Mouse (Mus musculus): ENCODE data around the gene Pard6a. TPM values are rescaled to one million over a fixed set of nuclear protein-coding genes. Genes with fewer than 3 reads are reported as not detected.

Gene Pard6a
- total RNA-seq, 4 experiments from 2014 or later, result 29.4 to 33.7 (median 32.5) TPM

DNA sequence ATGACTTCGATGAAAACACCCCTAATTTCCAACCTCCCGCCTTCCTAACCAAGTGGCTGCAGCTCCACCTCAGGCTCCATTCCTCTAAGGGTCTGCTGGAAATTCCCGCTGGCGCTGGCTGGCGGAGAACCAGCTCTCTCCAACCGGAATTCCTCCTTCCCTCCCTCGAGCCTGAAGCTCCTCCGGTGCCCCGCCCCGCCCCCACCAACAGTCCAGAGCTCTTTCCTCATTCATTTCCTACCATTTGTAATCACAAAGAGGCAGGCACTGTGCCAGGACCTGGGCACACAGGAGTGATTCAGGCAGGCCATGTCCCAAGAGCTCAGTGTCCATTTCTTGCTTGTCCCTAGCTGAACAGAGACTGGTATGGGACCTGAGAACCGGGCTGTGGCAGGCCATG lies 49.7 kb downstream of the Pard6a start:
- DNase-seq (ENCODE audit: low spot score in 2 of 2), result peak; percentile 37 to 47

Other genes starting within 250 kb of the Pard6a start
- 10 to 100 TPM; 42.2 to 55.5 (median 47.9) TPM for gene Tppp3, start 229.6 kb upstream of the Pard6a start, total RNA-seq (2022)
- gene Zdhhc1, start 204.2 kb upstream of the Pard6a start, total RNA-seq (2022), result 10 to 100 TPM; 35.1 to 41.2 (median 40.8) TPM
- not detected for gene Hsd11b2, start 182.4 kb upstream of the Pard6a start, total RNA-seq (2022)
- gene Atp6v0d1, start 135.1 kb upstream of the Pard6a start, total RNA-seq (2022), result 100 to 1,000 TPM; 258 to 301 (median 285) TPM
- gene Ripor1, start 95.9 kb upstream of the Pard6a start, total RNA-seq (2022), result 10 to 100 TPM; 75.4 to 83.7 (median 81.8) TPM
- 10 to 100 TPM; 67.5 to 77.9 (median 71.5) TPM for gene Ctcf, start 64.6 kb upstream of the Pard6a start, total RNA-seq (2022)
- gene Agrp, start 63.8 kb upstream of the Pard6a start, total RNA-seq (2022), result under 1 TPM in 1 of 4 experiments, not detected in 3; 0.79 TPM
- gene Carmil2, start 14.9 kb upstream of the Pard6a start, total RNA-seq (2022), result 10 to 100 TPM; 61.2 to 71.3 (median 68.4) TPM
- 10 to 100 TPM; 42.1 to 47.0 (median 43.1) TPM for gene Acd, start within 50 bp of the Pard6a start, total RNA-seq (2022)
- gene 4933405L10Rik, start 6.5 kb downstream of the Pard6a start, total RNA-seq (2022), result under 1 TPM; 0.41 to 0.78 (median 0.45) TPM
- gene Enkd1, start 7.1 kb downstream of the Pard6a start, total RNA-seq (2022), result 10 to 100 TPM; 10.7 to 11.7 (median 11.0) TPM
- 10 to 100 TPM; 17.8 to 21.3 (median 19.8) TPM for gene Gfod2, start 57.5 kb downstream of the Pard6a start, total RNA-seq (2022)
- 10 to 100 TPM; 24.0 to 28.4 (median 26.2) TPM for gene Ranbp10, start 126.2 kb downstream of the Pard6a start, total RNA-seq (2022)
- gene Tsnaxip1, start 126.6 kb downstream of the Pard6a start, total RNA-seq (2022), result under 1 TPM in 3 of 4 experiments, not detected in 1; 0.18 to 0.49 (median 0.31) TPM
- gene Cenpt, start 152.1 kb downstream of the Pard6a start, total RNA-seq (2022), result 10 to 100 TPM; 11.6 to 18.5 (median 14.0) TPM
- gene Thap11, start 154.0 kb downstream of the Pard6a start, total RNA-seq (2022), result 10 to 100 TPM; 36.4 to 39.7 (median 38.3) TPM
- 10 to 100 TPM; 12.8 to 36.2 (median 22.6) TPM for gene Nutf2, start 159.4 kb downstream of the Pard6a start, total RNA-seq (2022)
- 10 to 100 TPM; 65.0 to 72.8 (median 69.3) TPM for gene Edc4, start 179.7 kb downstream of the Pard6a start, total RNA-seq (2022)
- gene Nrn1l, start 192.4 kb downstream of the Pard6a start, total RNA-seq (2022), result 1 to 10 TPM in 2 of 4 experiments, under 1 TPM in 1, not detected in 1; 0.92 to 2.9 (median 2.7) TPM
- 1 to 10 TPM; 7.5 to 9.6 (median 9.1) TPM for gene Pskh1, start 199.3 kb downstream of the Pard6a start, total RNA-seq (2022)
- gene Ctrl, start 232.7 kb downstream of the Pard6a start, total RNA-seq (2022), result 1 to 10 TPM in 1 of 4 experiments, under 1 TPM in 3; 0.74 to 2.0 (median 0.82) TPM
- gene Psmb10, start 237.3 kb downstream of the Pard6a start, total RNA-seq (2022), result 10 to 100 TPM; 59.9 to 90.3 (median 75.5) TPM
- gene Lcat, start 242.2 kb downstream of the Pard6a start, total RNA-seq (2022), result 10 to 100 TPM; 30.9 to 47.5 (median 35.4) TPM